Comparison of ENCODE assay signal across 8 mouse cellular contexts in the genomic region with DNA sequence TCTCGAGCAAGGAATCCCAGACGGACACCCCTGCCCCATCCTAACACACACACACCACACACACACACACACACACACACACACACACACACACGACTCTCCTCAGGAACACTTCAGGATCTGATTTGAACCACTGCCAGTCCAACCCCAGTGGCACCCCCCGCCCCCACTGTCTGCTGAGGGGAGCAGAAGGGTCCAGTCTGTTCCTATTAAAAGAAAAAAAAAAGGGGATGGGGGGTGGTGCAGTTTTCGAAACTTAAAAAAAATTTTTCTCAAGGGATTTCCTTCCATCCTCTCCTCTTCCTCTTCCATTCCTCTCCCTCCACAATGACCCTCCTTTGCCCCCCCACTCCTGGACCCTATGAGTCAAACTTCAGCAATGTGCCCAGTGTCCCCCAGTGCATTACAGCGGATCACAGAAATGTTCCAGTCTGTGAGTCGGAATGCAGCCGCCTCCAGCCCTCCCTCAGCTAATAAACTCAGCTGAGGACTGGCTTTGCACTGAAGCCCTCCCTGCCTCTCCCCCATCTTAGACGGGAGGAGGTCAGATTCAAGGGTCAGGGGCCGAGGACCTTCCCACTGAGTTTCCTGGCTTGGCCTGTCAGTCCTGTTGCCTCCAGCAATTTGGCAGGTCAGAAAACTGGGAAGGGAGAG. TPM values are rescaled to one million over a fixed set of nuclear protein-coding genes. Genes with fewer than 3 reads are reported as not detected.
DNase-seq lines count a peak whose midpoint lies in the region; ATAC-seq and TF ChIP-seq lines count a peak whose summit lies in the region.

No protein-coding gene starts in this region.

- 2% methylated on average over 10 of the region's 10 CpGs for WGBS in embryonic facial prominence, embryonic 12.5 days
- 6% methylated on average over 10 of the region's 10 CpGs for WGBS in limb, embryonic 15.5 days
- WGBS in midbrain, postnatal 0 days, result 6% methylated on average over 8 of the region's 10 CpGs

- peak overlapping the region; percentile 97 for H3K27ac ChIP-seq in embryonic facial prominence, embryonic 12.5 days
- H3K27ac ChIP-seq in limb, embryonic 15.5 days, result peak overlapping the region; percentile 98
- peak overlapping the region; percentile 97 for H3K27ac ChIP-seq in midbrain, postnatal 0 days (ENCODE audit: low read depth, low read length)

- H3K9ac ChIP-seq in embryonic facial prominence, embryonic 12.5 days, result peak overlapping the region; percentile 97
- H3K9ac ChIP-seq in limb, embryonic 15.5 days, result peak overlapping the region; percentile 92
- peak overlapping the region; percentile 99 for H3K9ac ChIP-seq in midbrain, postnatal 0 days (replicated peaks; ENCODE audit: low read length, poor library complexity, severe bottlenecking)

- peak overlapping the region; percentile 74 for H3K4me3 ChIP-seq in embryonic facial prominence, embryonic 12.5 days
- H3K4me3 ChIP-seq in limb, embryonic 15.5 days, result peak overlapping the region; percentile 80
- peak overlapping the region; percentile 85 for H3K4me3 ChIP-seq in midbrain, postnatal 0 days (ENCODE audit: low read depth, low read length)

- H3K4me2 ChIP-seq in embryonic facial prominence, embryonic 12.5 days (replicated peaks), result peak overlapping the region; percentile 77
- peak overlapping the region; percentile 75 for H3K4me2 ChIP-seq in limb, embryonic 15.5 days
- peak overlapping the region; percentile 88 for H3K4me2 ChIP-seq in midbrain, postnatal 0 days (ENCODE audit: low read depth, low read length, poor library complexity, severe bottlenecking)

- peaks cover 38% of the 10 kb centered on the region for H3K4me1 ChIP-seq in embryonic facial prominence, embryonic 12.5 days
- peaks cover 58% of the 10 kb centered on the region for H3K4me1 ChIP-seq in limb, embryonic 15.5 days
- peaks cover 24% of the 10 kb centered on the region; the same call in 1 of the 2 replicates for H3K4me1 ChIP-seq in midbrain, postnatal 0 days (ENCODE audit: insufficient read depth, low read length)

- no peaks in the 10 kb centered on the region for H3K9me3 ChIP-seq in embryonic facial prominence, embryonic 12.5 days
- H3K9me3 ChIP-seq in limb, embryonic 15.5 days, result no peaks in the 10 kb centered on the region
- no peaks in the 10 kb centered on the region for H3K9me3 ChIP-seq in midbrain, postnatal 0 days (ENCODE audit: low read length)

- peak; percentile 70 for DNase-seq in kidney, adult 11 months
- DNase-seq in kidney, adult 18-20 months, result no peak
- peak; percentile 64 for DNase-seq in heart, postnatal 25 days (ENCODE audit: low spot score)
- DNase-seq in midbrain, postnatal 0 days (ENCODE audit: low spot score), result no peak
- no peak for DNase-seq in layer of hippocampus, postnatal 36 days
- DNase-seq in cerebellum, adult 8-10 months, result no peak

- intact Hi-C loops in heart, postnatal 25 days (cut with DNase I), result no loop called here

- no peak; the same call in 1 of the 2 replicates for ATAC-seq in embryonic facial prominence, embryonic 12.5 days (ENCODE audit: insufficient number of reproducible peaks, insufficient read depth, low FRiP score, low TSS enrichment)
- no peak for ATAC-seq in limb, embryonic 15.5 days (ENCODE audit: insufficient number of reproducible peaks, low FRiP score, low TSS enrichment, low read depth)
- ATAC-seq in midbrain, postnatal 0 days (ENCODE audit: low FRiP score), result peak; percentile 10; the same call in 1 of the 2 replicates

- no peaks in the 10 kb centered on the region for H3K27me3 ChIP-seq in embryonic facial prominence, embryonic 12.5 days
- H3K27me3 ChIP-seq in limb, embryonic 15.5 days, result no peaks in the 10 kb centered on the region
- no peaks in the 10 kb centered on the region for H3K27me3 ChIP-seq in midbrain, postnatal 0 days (ENCODE audit: insufficient read depth, low read length)

- TF ChIP-seq CTCF in midbrain, postnatal 0 days (IDR thresholded peaks at IDR 0.05), result no peak

- H3K36me3 ChIP-seq in embryonic facial prominence, embryonic 12.5 days, result no peaks in the 10 kb centered on the region
- H3K36me3 ChIP-seq in limb, embryonic 15.5 days, result no peaks in the 10 kb centered on the region
- no peaks in the 10 kb centered on the region for H3K36me3 ChIP-seq in midbrain, postnatal 0 days (ENCODE audit: insufficient read depth, low read length)

RNA-seq across cellular contexts. Expression of gene Hdac7, which starts 12.2 kb away (rescaled TPM):
- 33.5 and 38.8 TPM in 2 replicates for polyA plus RNA-seq in embryonic facial prominence, embryonic 12.5 days (2016; fragmentation: Nextera tagmentation; extraction: Ambion mirVana)
- total RNA-seq in heart, postnatal 25 days (2021), result 10 to 100 TPM; 30.3 to 33.0 TPM
- 33.5 and 34.1 TPM in 2 replicates for polyA plus RNA-seq in limb, embryonic 15.5 days (2015; fragmentation: Nextera tagmentation; extraction: Ambion mirVana)
- 22.4 and 24.2 TPM in 2 replicates for total RNA-seq in midbrain, postnatal 0 days (2014; rRNA removed)
- polyA plus RNA-seq in midbrain, postnatal 0 days (2015; fragmentation: Nextera tagmentation; extraction: Ambion mirVana), result 28.7 and 29.2 TPM in 2 replicates
- total RNA-seq in layer of hippocampus, postnatal 36 days (2021), result 10 to 100 TPM; 21.3 to 25.0 TPM

RNA-seq across cellular contexts. Expression of gene Slc48a1, which starts 53.8 kb away (rescaled TPM):
- 29.4 and 32.6 TPM in 2 replicates for polyA plus RNA-seq in embryonic facial prominence, embryonic 12.5 days (2016; fragmentation: Nextera tagmentation; extraction: Ambion mirVana)
- total RNA-seq in heart, postnatal 25 days (2021), result 10 to 100 TPM; 76.5 to 83.0 TPM
- polyA plus RNA-seq in limb, embryonic 15.5 days (2015; fragmentation: Nextera tagmentation; extraction: Ambion mirVana), result 58.7 and 59.0 TPM in 2 replicates
- 61.5 and 78.8 TPM in 2 replicates for total RNA-seq in midbrain, postnatal 0 days (2014; rRNA removed)
- 152 and 173 TPM in 2 replicates for polyA plus RNA-seq in midbrain, postnatal 0 days (2015; fragmentation: Nextera tagmentation; extraction: Ambion mirVana)
- 100 to 1,000 TPM; 133 to 137 TPM for total RNA-seq in layer of hippocampus, postnatal 36 days (2021)

Comparison
In these comparisons a context has a peak if more than half of its experiments do, and no peak if none do; other contexts are left out.
1. DNase-seq: peak in kidney, adult 11 months (single experiment) and heart, postnatal 25 days (single experiment); none in kidney, adult 18-20 months (single experiment), midbrain, postnatal 0 days (single experiment), layer of hippocampus, postnatal 36 days (0 of 2) and cerebellum, adult 8-10 months (single experiment).
2. Peak in every context shown above with its lines, with median percentiles within 50 percentile points of each other: H3K27ac ChIP-seq, H3K4me2 ChIP-seq, H3K4me3 ChIP-seq and H3K9ac ChIP-seq.